Mouse (Mus musculus): ENCODE results near the gene Wfdc5.

GRCm38 (mm10) chr2:164184145-164184719, 1.7 kb upstream of the Wfdc5 start:
- TF ChIP-seq GATA1 (IDR thresholded peaks at IDR 0.05; ENCODE audit: low read length) (no peak), TAL1 (IDR thresholded peaks at IDR 0.05; ENCODE audit: low read length) (no peak)

Measured in erythroblast, embryonic 14.5 days (primary cell).